Mouse (Mus musculus): Measurements from ENCODE around the gene Usp13. TPM values are rescaled to one million over a fixed set of nuclear protein-coding genes. Genes with fewer than 3 reads are reported as not detected.

Usp13 gene
- total RNA-seq, 1 experiment from 2014 or later = 4.3 TPM

- DNase-seq = peak; percentile 7
Observed at GRCm38 (mm10) chr3:32939802-32940501, 122.6 kb downstream of the Usp13 start.

- DNase-seq = no peak
Observed at GRCm38 (mm10) chr3:32947486-32947885, 130.1 kb downstream of the Usp13 start.

- DNase-seq = no peak
Observed at GRCm38 (mm10) chr3:32951382-32951781, 134.0 kb downstream of the Usp13 start.

- DNase-seq = no peak
Observed at GRCm38 (mm10) chr3:32961494-32961893, 144.1 kb downstream of the Usp13 start.

GRCm38 (mm10) chr3:32965528-32965927 lies 148.2 kb downstream of the Usp13 start:
- peak; percentile 40 for DNase-seq

GRCm38 (mm10) chr3:32968671-32969425 lies 151.5 kb downstream of the Usp13 start:
- no peak for DNase-seq

- no peak for DNase-seq
Observed at GRCm38 (mm10) chr3:32970257-32970656, 152.9 kb downstream of the Usp13 start.

- no peak for DNase-seq
Observed at GRCm38 (mm10) chr3:32979238-32979637, 161.9 kb downstream of the Usp13 start.

- no peak for DNase-seq
Observed at GRCm38 (mm10) chr3:32979981-32980380, 162.6 kb downstream of the Usp13 start.

- DNase-seq = no peak
Observed at GRCm38 (mm10) chr3:32985141-32985540, 167.8 kb downstream of the Usp13 start.

Other genes with a start within 250 kb of the Usp13 start
- 43.7 and 44.4 TPM in 2 replicates for gene Gnb4, start 201.0 kb upstream of the Usp13 start, total RNA-seq (2021)
- gene Actl6a, start 111.2 kb upstream of the Usp13 start, total RNA-seq (2021) = 44.5 and 45.2 TPM in 2 replicates
- gene Ndufb5, start 80.6 kb upstream of the Usp13 start, total RNA-seq (2021) = 503 and 504 TPM in 2 replicates
- gene Mrpl47, start 79.9 kb upstream of the Usp13 start, total RNA-seq (2021) = 38.0 and 45.0 TPM in 2 replicates

Data from adrenal gland, postnatal 14 days (tissue).